In the genomic region with DNA sequence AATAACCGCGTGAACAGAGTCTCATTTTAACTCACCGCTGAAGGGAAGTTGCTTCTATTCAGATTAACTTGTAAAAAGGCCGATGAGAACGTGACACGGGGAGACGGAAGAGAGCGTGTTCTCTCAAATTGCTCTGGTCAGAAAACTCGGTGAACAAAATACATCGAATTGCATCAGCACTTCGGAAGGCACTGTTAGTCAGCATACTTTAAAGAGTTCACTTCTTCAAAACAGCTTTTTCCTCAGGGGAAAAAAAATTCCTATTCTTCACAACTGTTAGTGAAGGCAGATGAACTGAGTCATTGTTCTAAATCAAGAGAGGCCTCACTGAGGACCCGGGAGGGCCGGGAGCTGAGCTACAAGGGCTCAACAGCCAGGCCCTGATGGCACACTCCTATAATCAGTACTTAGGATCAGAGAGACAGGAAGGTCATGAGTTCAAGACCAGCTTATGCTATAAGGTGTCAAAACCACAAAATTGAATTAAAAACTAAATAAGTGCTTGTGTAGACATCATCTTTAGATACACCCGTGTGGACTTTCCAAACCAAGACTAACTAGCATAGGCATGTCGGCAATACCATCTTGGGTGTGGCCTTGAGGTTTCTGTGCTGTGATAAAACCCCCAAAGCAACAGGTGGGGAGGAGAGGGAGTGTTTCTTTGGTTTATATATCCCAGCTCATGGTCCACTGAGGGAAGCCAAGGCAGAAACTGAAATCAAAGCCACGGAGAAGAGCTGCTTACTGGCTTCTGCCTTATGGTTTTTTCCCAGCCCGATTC, we compare ENCODE assay signal across 22 mouse cellular contexts.
A peak's percentile ranks its signal among the peaks of the same experiment; 100 is the strongest.
DNase-seq lines count a peak whose midpoint lies in the region; ATAC-seq and TF ChIP-seq lines count a peak whose summit lies in the region.
"Had no signal": no experiment of that assay in that cellular context is flagged by ENCODE, and none has a peak within 500 bp of the region (broad histone marks: within the 10 kb centered on the region; RNA-seq: fewer than 3 reads in every experiment).

No protein-coding gene starts in this region.

- 64% methylated on average over 17 of the region's 17 CpGs for WGBS in thymus, adult 2 months
- WGBS in kidney, adult 2 months = 89% methylated on average over 17 of the region's 17 CpGs

- H3K4me1 ChIP-seq in thymus, adult 2 months (replicated peaks; ENCODE audit: control insufficient read depth, insufficient read depth, low read length) = peaks cover 44% of the 10 kb centered on the region
- H3K4me1 ChIP-seq in kidney, adult 2 months (ENCODE audit: control insufficient read depth, insufficient read depth, low read length) = no peaks in the 10 kb centered on the region
- H3K4me1 ChIP-seq: kidney, embryonic 15.5 days; limb, embryonic 12.5 days; liver, embryonic 13.5 days; midbrain, embryonic 13.5 days had no signal

- peak; percentile 28 for ATAC-seq in activated CD4-positive, CD25-positive, alpha-beta regulatory T cell, adult 4 months
- ATAC-seq in megakaryocyte, adult 5-6 weeks (ENCODE audit: poor library complexity, severe bottlenecking) = peak; percentile 36; the same call in 1 of the 2 replicates
- ATAC-seq: forebrain, embryonic 16.5 days; intestine, embryonic 16.5 days; midbrain, embryonic 13.5 days had no signal

- no peak overlapping the region for H3K4me3 ChIP-seq in thymus, adult 2 months (ENCODE audit: control insufficient read depth, insufficient read depth, low read length)
- H3K4me3 ChIP-seq in kidney, adult 2 months (ENCODE audit: insufficient read depth, low read depth, low read length) = no peak overlapping the region
- H3K4me3 ChIP-seq: kidney, embryonic 15.5 days; left cerebral cortex, adult 2 months; limb, embryonic 12.5 days; liver, embryonic 13.5 days; lung, embryonic 15.5 days; midbrain, embryonic 13.5 days had no signal

- H3K27me3 ChIP-seq in thymus, adult 2 months (ENCODE audit: control insufficient read depth, insufficient read depth, low read length) = no peaks in the 10 kb centered on the region
- no peaks in the 10 kb centered on the region for H3K27me3 ChIP-seq in kidney, adult 2 months (replicated peaks; ENCODE audit: control insufficient read depth, insufficient read depth, low read length)
- H3K27me3 ChIP-seq: kidney, embryonic 15.5 days; limb, embryonic 12.5 days; liver, embryonic 13.5 days; lung, embryonic 15.5 days; midbrain, embryonic 13.5 days had no signal

- peak overlapping the region; percentile 79 for H3K27ac ChIP-seq in thymus, adult 2 months (ENCODE audit: control insufficient read depth, insufficient read depth, low read length)
- no peak overlapping the region for H3K27ac ChIP-seq in kidney, adult 2 months (ENCODE audit: insufficient read depth, low read depth, low read length)
- H3K27ac ChIP-seq: hindbrain, embryonic 14.5 days; kidney, embryonic 15.5 days; left cerebral cortex, adult 2 months; limb, embryonic 12.5 days; liver, embryonic 13.5 days; lung, embryonic 15.5 days; midbrain, embryonic 13.5 days had no signal

- TF ChIP-seq POLR2A in thymus, adult 2 months (IDR thresholded peaks at IDR 0.05; ENCODE audit: control insufficient read depth, extremely low read depth, insufficient read depth, low read length, poor library complexity) = no peak
- no peak for TF ChIP-seq POLR2A in kidney, adult 2 months (IDR thresholded peaks at IDR 0.05; ENCODE audit: low read depth, low read length)

- no peak for DNase-seq in thymus, adult 2 months
- no peak for DNase-seq in thymus, postnatal 10 days (ENCODE audit: low spot score in 2 of 2)
- peak; percentile 62 for DNase-seq in CD4-positive helper T cell, adult 2 months (ENCODE audit: low read depth, low spot score)
- DNase-seq in kidney, adult 2 months = no peak
- no peak for DNase-seq in lung, postnatal 14 days
- DNase-seq: adrenal gland, postnatal 14 days; cerebellum, adult 2 months; cerebellum, postnatal 36 days; heart, postnatal 36 days; kidney, postnatal 4 days; layer of hippocampus, adult 9-11 months; liver, embryonic 13.5 days had no signal

- H3K36me3 ChIP-seq in thymus, adult 2 months (ENCODE audit: control insufficient read depth, insufficient read depth, low read length) = no peaks in the 10 kb centered on the region
- H3K36me3 ChIP-seq in kidney, adult 2 months (ENCODE audit: control insufficient read depth, insufficient read depth, low read length) = no peaks in the 10 kb centered on the region
- H3K36me3 ChIP-seq: kidney, embryonic 15.5 days; limb, embryonic 12.5 days; liver, embryonic 13.5 days; lung, embryonic 15.5 days; midbrain, embryonic 13.5 days had no signal

- TF ChIP-seq CTCF in thymus, adult 2 months (IDR thresholded peaks at IDR 0.05; ENCODE audit: borderline replicate concordance, control insufficient read depth, extremely low read depth, insufficient read depth, low read length, poor library complexity) = no peak
- TF ChIP-seq CTCF in kidney, adult 2 months (conservative IDR thresholded peaks at IDR 0.05; ENCODE audit: insufficient read depth, insufficient read length, low read depth, low read length) = no peak
